Mouse (Mus musculus) layer of hippocampus, adult 9-11 months (tissue): ENCODE measurements around the gene Dgcr2.
A peak's percentile ranks its signal among the peaks of the same experiment; 100 is the strongest.

ENCODE experiments used
- DNase-seq: peaks from one replicate; pipeline ENCODE4 v3.0.0; 2022

Dgcr2 gene

GRCm38 (mm10) chr16:17898462-17898861 is at the start of gene Dgcr2, which contains the start of gene Tssk2:
Gene Dgcr2 (minus strand): TSS chr16:17898562.
Gene Tssk2 (plus strand): TSS chr16:17898637.
- no peak for DNase-seq

GRCm38 (mm10) chr16:17945081-17945831 is 46.9 kb upstream of the Dgcr2 start:
- DNase-seq, result no peak

- no peak for DNase-seq
Measured at GRCm38 (mm10) chr16:17943466-17943865, 45.1 kb upstream of the Dgcr2 start.

- DNase-seq, result no peak
Measured at GRCm38 (mm10) chr16:17939255-17939751, 40.9 kb upstream of the Dgcr2 start.

- no peak for DNase-seq
Measured at GRCm38 (mm10) chr16:17938821-17939220, 40.5 kb upstream of the Dgcr2 start.

GRCm38 (mm10) chr16:17938187-17938586 is 39.8 kb upstream of the Dgcr2 start:
- DNase-seq, result no peak

GRCm38 (mm10) chr16:17936776-17937175 is 38.4 kb upstream of the Dgcr2 start:
- no peak for DNase-seq

GRCm38 (mm10) chr16:17934445-17934910 is 36.1 kb upstream of the Dgcr2 start:
- no peak for DNase-seq

GRCm38 (mm10) chr16:17933594-17934444 is 35.5 kb upstream of the Dgcr2 start:
- no peak for DNase-seq

- no peak for DNase-seq
Measured at GRCm38 (mm10) chr16:17931906-17932460, 33.6 kb upstream of the Dgcr2 start.

- DNase-seq, result no peak
Measured at GRCm38 (mm10) chr16:17929631-17930030, 31.3 kb upstream of the Dgcr2 start.

- no peak for DNase-seq
Measured at GRCm38 (mm10) chr16:17929211-17929610, 30.8 kb upstream of the Dgcr2 start.

GRCm38 (mm10) chr16:17928627-17929104 is 30.3 kb upstream of the Dgcr2 start:
- DNase-seq, result peak; percentile 72

GRCm38 (mm10) chr16:17928087-17928580 is 29.8 kb upstream of the Dgcr2 start, which contains the start of gene Slc25a1:
Gene Slc25a1 (minus strand): TSS chr16:17928219.
- DNase-seq, result peak; percentile 90

GRCm38 (mm10) chr16:17927351-17928082 is 29.2 kb upstream of the Dgcr2 start:
- peak; percentile 45 for DNase-seq

GRCm38 (mm10) chr16:17922163-17922538 is 23.8 kb upstream of the Dgcr2 start:
- DNase-seq, result no peak

- peak; percentile 97 for DNase-seq
Measured at GRCm38 (mm10) chr16:17921325-17922162, 23.2 kb upstream of the Dgcr2 start.

GRCm38 (mm10) chr16:17920586-17920985 is 22.2 kb upstream of the Dgcr2 start:
- DNase-seq, result no peak

- no peak for DNase-seq
Measured at GRCm38 (mm10) chr16:17914307-17915249, 16.2 kb upstream of the Dgcr2 start, which contains the start of gene Gsc2. Gene Gsc2 (minus strand): TSS chr16:17915059.

- DNase-seq, result peak; percentile 96
Measured at GRCm38 (mm10) chr16:17911052-17911595, 12.8 kb upstream of the Dgcr2 start, which contains the start of gene Ess2. Gene Ess2 (minus strand): TSS chr16:17911348.
